Mouse (Mus musculus): Measurements from ENCODE around the gene Lpin1.

GRCm38 (mm10) chr12:16571278-16571677 lies 39.5 kb downstream of the Lpin1 start:
- TF ChIP-seq CTCF (IDR thresholded peaks at IDR 0.05; ENCODE audit: low read depth, low read length) (no peak), POLR2A (IDR thresholded peaks at IDR 0.05; ENCODE audit: extremely low read depth, insufficient read depth, low read length) (no peak)

All from liver, adult 2 months (tissue).